Mouse (Mus musculus) left cerebral cortex, postnatal 36 days (tissue): ENCODE measurements around the gene Etv5. TPM values are rescaled to one million over a fixed set of nuclear protein-coding genes. Genes with fewer than 3 reads are reported as not detected.
A peak's percentile ranks its signal among the peaks of the same experiment; 100 is the strongest.
"Not testable (repeated sequence)": the region's sequence is repeated elsewhere in the genome, so short reads cannot be mapped to it uniquely, and the experiment has no call there.

ENCODE experiments used
- DNase-seq, 2 experiments: peaks; one replicate each; pipeline ENCODE4 v3.0.0; 2021 to 2022; ENCODE audit warnings: low spot score in 2 of 2, mixed read lengths in 1 of 2
- intact Hi-C: fragments of 180-260 bp; cut with DNase I; formaldehyde crosslinking; loops from one replicate; pipeline ENCODE4 v1.15.1; 2025
- total RNA-seq, 2 experiments: library from RNA; stranded (reverse); gene quantifications; 2 replicates each; pipeline ENCODE4 v1.2.3; 2021

Gene Etv5
- total RNA-seq, 2 experiments from 2014 or later: 81.8 to 87.0 TPM

DNA sequence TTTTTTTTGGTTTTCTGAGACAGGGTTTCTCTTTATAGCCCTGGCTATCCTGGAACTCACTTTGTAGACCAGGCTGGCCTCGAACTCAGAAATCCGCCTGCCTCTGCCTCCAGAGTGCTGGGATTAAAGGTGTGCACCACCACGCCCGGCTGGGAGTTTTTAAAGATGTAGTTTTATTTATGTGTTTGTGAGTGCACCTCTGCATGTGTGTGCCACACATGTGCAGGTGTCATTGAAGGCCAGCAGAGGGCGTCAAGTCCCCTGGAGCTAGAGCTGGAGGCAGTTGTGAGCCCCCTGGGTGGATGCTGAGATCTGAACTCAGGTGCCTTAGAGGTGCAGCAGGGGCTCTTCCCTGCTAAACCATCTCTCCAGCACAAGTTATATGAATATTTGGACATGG, 85.3 kb downstream of the Etv5 start:
- intact Hi-C loops, DNase-seq: not testable (repeated sequence)

- intact Hi-C loops: no loop called here
- DNase-seq: no peak
Observed at GRCm38 (mm10) chr16:22353639-22354038, 85.9 kb downstream of the Etv5 start.

- DNase-seq: no peak
- intact Hi-C loops: no loop called here
Observed at GRCm38 (mm10) chr16:22351194-22351593, 88.3 kb downstream of the Etv5 start.

DNA sequence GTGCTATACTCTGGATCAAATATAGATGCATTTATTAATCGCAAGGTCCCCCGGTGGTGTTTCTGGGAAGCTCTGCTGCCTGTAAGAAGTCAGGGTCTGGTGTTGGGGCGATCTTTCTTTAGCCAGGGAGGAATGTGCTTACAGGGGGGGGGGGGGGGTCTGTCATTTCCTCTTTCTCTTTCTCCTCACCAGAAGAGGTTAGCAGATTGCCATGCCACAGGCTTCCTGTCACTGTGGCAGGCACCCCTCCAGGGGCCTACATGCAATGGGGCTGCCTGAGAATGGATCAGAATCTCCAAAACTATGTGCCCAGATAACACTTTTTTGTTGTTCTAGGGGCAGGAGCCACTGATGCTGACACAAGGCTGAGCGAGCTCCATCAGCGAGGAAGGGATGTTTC, 89.7 kb downstream of the Etv5 start:
- intact Hi-C loops: loop anchor here (5.0 kb wide), 1 partner anchor 58 kb away; no protein-coding TSS in a partner anchor

GRCm38 (mm10) chr16:22348478-22349270, 90.8 kb downstream of the Etv5 start:
- intact Hi-C loops: loop anchor here (5.0 kb wide), 1 partner anchor 59 kb away; no protein-coding TSS in a partner anchor
- DNase-seq: peak; percentile 78 to 82

More for the DNA sequence above, 89.7 kb downstream of the Etv5 start:
- peak in 1 of 2 experiments; percentile 11 for DNase-seq

DNA sequence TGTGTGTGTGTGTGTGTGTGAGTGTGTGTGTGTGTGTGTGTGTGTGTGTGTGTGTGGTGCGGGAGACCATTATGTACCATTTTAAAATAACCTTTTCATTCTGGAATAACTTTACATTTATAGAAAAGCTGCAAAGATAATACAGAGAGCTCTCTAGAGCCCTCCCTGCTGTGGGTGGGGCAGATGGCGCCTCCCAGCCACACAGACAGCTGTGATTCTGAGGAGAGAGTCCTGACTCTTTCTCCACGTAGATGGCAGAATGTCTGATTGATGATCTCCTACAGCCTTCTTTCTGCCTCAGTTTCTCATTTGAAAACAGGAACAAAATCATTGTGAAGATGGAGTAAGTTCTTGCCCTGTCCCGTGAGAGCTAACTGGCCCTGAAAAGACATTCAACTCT, 91.5 kb downstream of the Etv5 start:
- intact Hi-C loops: loop anchor here (5.0 kb wide), 1 partner anchor 59 kb away; no protein-coding TSS in a partner anchor
- peak; percentile 34 to 53 for DNase-seq

GRCm38 (mm10) chr16:22341236-22341671, 98.3 kb downstream of the Etv5 start:
- intact Hi-C loops: no loop called here
- no peak for DNase-seq

GRCm38 (mm10) chr16:22335781-22336180, 103.7 kb downstream of the Etv5 start:
- intact Hi-C loops: no loop called here

More at GRCm38 (mm10) chr16:22335781-22336180, 103.7 kb downstream of the Etv5 start:
- no peak for DNase-seq

Other genes with a start within 250 kb of the Etv5 start
- 10 to 100 TPM; 64.1 to 71.4 TPM for gene Tra2b, start 173.7 kb downstream of the Etv5 start, total RNA-seq
- 10 to 100 TPM; 46.3 to 64.0 TPM for gene Dgkg, start 217.5 kb upstream of the Etv5 start, total RNA-seq